Comparison of ENCODE assay signal across 23 mouse cellular contexts in genomic region chr15:67890612-67891304, GRCm38 (mm10).
DNase-seq lines count a peak whose midpoint lies in the region; ATAC-seq and TF ChIP-seq lines count a peak whose summit lies in the region.
"Had no signal": no experiment of that assay in that cellular context is flagged by ENCODE, and none has a peak within 500 bp of the region (broad histone marks: within the 10 kb centered on the region; RNA-seq: fewer than 3 reads in every experiment).

No protein-coding gene starts in this region.

- no peak for TF ChIP-seq CTCF in midbrain, postnatal 0 days (IDR thresholded peaks at IDR 0.05)

- H3K27ac ChIP-seq in midbrain, embryonic 10.5 days (replicated peaks): no peak overlapping the region
- H3K27ac ChIP-seq in midbrain, postnatal 0 days (ENCODE audit: low read depth, low read length): no peak overlapping the region
- peak overlapping the region; percentile 62; the same call in 1 of the 2 replicates for H3K27ac ChIP-seq in neural tube, embryonic 11.5 days (ENCODE audit: low read depth, low read length)
- H3K27ac ChIP-seq: embryonic facial prominence, embryonic 15.5 days; forebrain, embryonic 10.5 days; gastrocnemius, adult 2 months; heart, embryonic 13.5 days had no signal

- no peaks in the 10 kb centered on the region for H3K9me3 ChIP-seq in midbrain, embryonic 10.5 days (replicated peaks)
- no peaks in the 10 kb centered on the region for H3K9me3 ChIP-seq in midbrain, postnatal 0 days (ENCODE audit: low read length)
- no peaks in the 10 kb centered on the region for H3K9me3 ChIP-seq in neural tube, embryonic 11.5 days (ENCODE audit: control insufficient read depth, low read length)
- H3K9me3 ChIP-seq: embryonic facial prominence, embryonic 15.5 days; forebrain, embryonic 10.5 days; G1E; heart, embryonic 13.5 days had no signal

- DNase-seq in embryo, embryonic 10 days (ENCODE audit: low spot score): peak; percentile 10
- DNase-seq in embryo, embryonic 9.5 days (ENCODE audit: extremely low spot score): no peak
- DNase-seq in midbrain, embryonic 10.5 days (ENCODE audit: low spot score): peak; percentile 12
- DNase-seq in midbrain, postnatal 0 days (ENCODE audit: low spot score): no peak
- DNase-seq in neural tube, embryonic 11.5 days (ENCODE audit: low spot score): peak; percentile 27
- no peak for DNase-seq in neural tube, embryonic 10.5 days (ENCODE audit: extremely low spot score, low spot score)
- no peak for DNase-seq in right cerebral cortex, postnatal 14 days
- DNase-seq: adrenal gland, adult 8-10 months; adrenal gland, postnatal 36 days; B cell, adult 2 months; cerebellum, adult 2 months; cerebellum, postnatal 10 days; gastrocnemius, adult 2 months; gastrocnemius, postnatal 25 days; heart, postnatal 36 days had no signal

- no peak overlapping the region for H3K4me2 ChIP-seq in midbrain, postnatal 0 days (ENCODE audit: low read depth, low read length, poor library complexity, severe bottlenecking)
- no peak overlapping the region for H3K4me2 ChIP-seq in neural tube, embryonic 11.5 days (ENCODE audit: low read depth)
- H3K4me2 ChIP-seq: embryonic facial prominence, embryonic 15.5 days; heart, embryonic 13.5 days had no signal

- H3K4me1 ChIP-seq in midbrain, embryonic 10.5 days: peaks cover 23% of the 10 kb centered on the region
- H3K4me1 ChIP-seq in midbrain, postnatal 0 days (ENCODE audit: insufficient read depth, low read length): no peaks in the 10 kb centered on the region
- no peaks in the 10 kb centered on the region for H3K4me1 ChIP-seq in neural tube, embryonic 11.5 days (ENCODE audit: control insufficient read depth, insufficient read depth, low read length)
- H3K4me1 ChIP-seq: embryonic facial prominence, embryonic 15.5 days; heart, embryonic 13.5 days had no signal

- no peak overlapping the region for H3K4me3 ChIP-seq in midbrain, embryonic 10.5 days
- no peak overlapping the region for H3K4me3 ChIP-seq in midbrain, postnatal 0 days (ENCODE audit: low read depth, low read length)
- no peak overlapping the region for H3K4me3 ChIP-seq in neural tube, embryonic 11.5 days (ENCODE audit: low read depth, low read length)
- H3K4me3 ChIP-seq: embryonic facial prominence, embryonic 15.5 days; erythroblast, embryonic 14.5 days; forebrain, embryonic 10.5 days; gastrocnemius, adult 2 months; heart, embryonic 13.5 days had no signal

- 77% methylated on average over 3 of the region's 3 CpGs for WGBS in midbrain, embryonic 10.5 days
- WGBS in midbrain, postnatal 0 days: 62% methylated on average over 3 of the region's 3 CpGs
- WGBS in neural tube, embryonic 11.5 days: 69% methylated on average over 3 of the region's 3 CpGs

- H3K36me3 ChIP-seq in midbrain, embryonic 10.5 days: no peaks in the 10 kb centered on the region
- no peaks in the 10 kb centered on the region for H3K36me3 ChIP-seq in midbrain, postnatal 0 days (ENCODE audit: insufficient read depth, low read length)
- no peaks in the 10 kb centered on the region for H3K36me3 ChIP-seq in neural tube, embryonic 11.5 days (ENCODE audit: control insufficient read depth, insufficient read depth, low read length)
- H3K36me3 ChIP-seq: embryonic facial prominence, embryonic 15.5 days; forebrain, embryonic 10.5 days; G1E; heart, embryonic 13.5 days had no signal

- no peaks in the 10 kb centered on the region for H3K27me3 ChIP-seq in midbrain, embryonic 10.5 days (ENCODE audit: low read depth, poor library complexity, severe bottlenecking)
- peaks cover 4% of the 10 kb centered on the region; the same call in 1 of the 2 replicates for H3K27me3 ChIP-seq in midbrain, postnatal 0 days (ENCODE audit: insufficient read depth, low read length)
- no peaks in the 10 kb centered on the region for H3K27me3 ChIP-seq in neural tube, embryonic 11.5 days (ENCODE audit: control insufficient read depth, insufficient read depth, low read length)
- H3K27me3 ChIP-seq: embryonic facial prominence, embryonic 15.5 days; heart, embryonic 13.5 days had no signal

- no peak for ATAC-seq in midbrain, postnatal 0 days (ENCODE audit: low FRiP score)
- ATAC-seq in neural tube, embryonic 11.5 days (ENCODE audit: insufficient read depth, low FRiP score, low TSS enrichment): no peak
- ATAC-seq: CD4-positive, CD25-positive, alpha-beta regulatory T cell, adult 4 months; forebrain, embryonic 14.5 days; hindbrain, embryonic 16.5 days had no signal

- H3K9ac ChIP-seq in midbrain, postnatal 0 days (replicated peaks; ENCODE audit: low read length, poor library complexity, severe bottlenecking): no peak overlapping the region
- H3K9ac ChIP-seq in neural tube, embryonic 11.5 days (ENCODE audit: low read length): no peak overlapping the region
- H3K9ac ChIP-seq: embryonic facial prominence, embryonic 15.5 days; heart, embryonic 13.5 days had no signal

Comparison
In these comparisons a context has a peak if more than half of its experiments do, and no peak if none do; other contexts are left out.
1. DNase-seq: peak in embryo, embryonic 10 days (single experiment), midbrain, embryonic 10.5 days (single experiment) and neural tube, embryonic 11.5 days (single experiment); none in embryo, embryonic 9.5 days (single experiment), midbrain, postnatal 0 days (single experiment), neural tube, embryonic 10.5 days (single experiment) and right cerebral cortex, postnatal 14 days (single experiment).